Mouse (Mus musculus) kidney, postnatal 36 days (tissue): ENCODE data around the gene Srpk1.

ENCODE experiments used
- DNase-seq, 2 experiments: peaks; one replicate each; pipeline ENCODE4 v3.0.0; 2021 to 2022; ENCODE audit warnings: mixed read lengths in 2 of 2

Srpk1 gene

GRCm38 (mm10) chr17:28553040-28553793 lies 69.3 kb downstream of the Srpk1 start:
- DNase-seq = peak; percentile 55 to 81

- no peak for DNase-seq
Measured at GRCm38 (mm10) chr17:28549111-28549510, 73.4 kb downstream of the Srpk1 start, which contains the start of gene Clpsl2. TSS of gene Clpsl2 (plus strand) at chr17:28549411.

DNA sequence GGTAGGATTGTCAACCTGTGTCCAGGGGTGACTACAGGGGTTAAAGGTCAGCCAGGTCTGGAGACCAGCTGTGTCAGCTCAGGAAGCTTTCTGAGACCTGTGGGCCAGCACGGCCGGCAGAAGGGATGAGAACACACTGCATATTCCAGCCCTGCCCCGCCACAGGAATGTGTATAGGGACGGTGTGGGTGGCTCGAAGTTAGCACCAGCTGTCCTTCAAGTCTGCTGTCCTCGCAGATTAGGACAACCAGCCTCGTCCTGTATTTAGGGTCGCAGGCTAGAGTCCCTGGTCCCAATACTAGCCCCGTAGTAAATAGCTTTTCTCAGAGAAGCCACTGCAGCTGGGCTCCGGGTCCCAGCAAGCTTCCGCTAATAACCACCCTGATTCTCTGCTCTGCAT lies 74.0 kb downstream of the Srpk1 start:
- DNase-seq = no peak

GRCm38 (mm10) chr17:28546925-28547324 lies 75.6 kb downstream of the Srpk1 start:
- DNase-seq = peak in 1 of 2 experiments; percentile 65

DNA sequence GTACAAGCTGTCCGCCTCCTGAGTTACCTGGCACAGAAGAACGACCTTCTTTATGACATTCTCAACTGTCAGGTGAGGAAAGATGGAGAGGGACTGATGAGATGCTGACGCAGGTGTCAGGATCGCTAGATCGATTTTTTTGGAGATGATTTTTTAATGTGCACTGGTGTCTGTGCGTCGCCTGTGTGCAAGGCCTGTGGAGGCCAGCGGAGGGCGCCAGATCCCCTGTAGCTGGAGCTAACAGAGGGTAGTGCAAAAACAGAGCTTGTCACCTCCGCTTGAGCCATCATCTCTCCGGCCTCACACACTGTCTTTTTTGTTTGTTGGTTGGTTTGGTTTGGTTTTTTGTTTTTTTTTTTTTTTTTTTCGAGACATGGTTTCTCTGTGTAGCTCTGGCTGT lies 84.6 kb downstream of the Srpk1 start:
- DNase-seq = no peak
